Mouse (Mus musculus) MEL (cell line): Measurements from ENCODE around the gene Wdr45b. TPM values are rescaled to one million over a fixed set of nuclear protein-coding genes. Genes with fewer than 3 reads are reported as not detected.

Experiments used
- DNase-seq: peaks from one replicate; pipeline ENCODE4 v3.0.0; 2011; ENCODE audit warnings: low read depth, low spot score
- H3K27ac ChIP-seq: 2 replicates; pipeline ENCODE4 v1.5.1; 2012; ENCODE audit warnings: low read depth, mild to moderate bottlenecking, control low read depth, low read length, moderate library complexity; ENCODE audit not compliant: control insufficient read depth
- H3K27me3 ChIP-seq, 2 experiments: fragments of 150-350 bp in 1 of 2; sonication (generic) in 1 of 2; 2 replicates each; pipeline ENCODE4 v1.6.1; 2012; ENCODE audit warnings: low read length in 2 of 2, mild to moderate bottlenecking in 2 of 2, improper control_type of control experiment in 1 of 2, moderate library complexity in 1 of 2; ENCODE audit not compliant: insufficient read depth in 2 of 2, control insufficient read depth in 1 of 2
- H3K36me3 ChIP-seq, 2 experiments: 2 replicates each; pipeline ENCODE4 v1.6.1; 2012 to 2014; ENCODE audit warnings: low read length in 2 of 2, improper control_type of control experiment in 1 of 2, inconsistent platforms in 1 of 2, mild to moderate bottlenecking in 1 of 2; ENCODE audit not compliant: insufficient read depth in 2 of 2, control insufficient read depth in 1 of 2
- H3K4me1 ChIP-seq, 2 experiments: fragments of 150-350 bp in 1 of 2; sonication (generic) in 1 of 2; 2 replicates each; pipeline ENCODE4 v1.6.1; 2012; ENCODE audit warnings: low read length in 2 of 2, improper control_type of control experiment in 1 of 2, mild to moderate bottlenecking in 1 of 2; ENCODE audit not compliant: insufficient read depth in 2 of 2, control insufficient read depth in 1 of 2
- H3K4me3 ChIP-seq, 2 experiments: fragments of 150-350 bp in 1 of 2; sonication (generic) in 1 of 2; 2 replicates each; pipeline ENCODE4 v1.5.1; 2012; ENCODE audit warnings: low read depth in 2 of 2, low read length in 2 of 2, mild to moderate bottlenecking in 2 of 2, moderate library complexity in 2 of 2, control low read depth in 1 of 2, improper control_type of control experiment in 1 of 2; ENCODE audit not compliant: control insufficient read depth in 1 of 2, insufficient read depth in 1 of 2
- H3K79me2 ChIP-seq: 2 replicates; pipeline ENCODE4 v1.6.1; 2012; ENCODE audit warnings: mild to moderate bottlenecking, low read length, moderate library complexity; ENCODE audit not compliant: control insufficient read depth, poor library complexity, insufficient read depth
- H3K9ac ChIP-seq: 2 replicates; pipeline ENCODE4 v1.6.1; 2012; ENCODE audit warnings: low read depth, mild to moderate bottlenecking, control low read depth, low read length, moderate library complexity; ENCODE audit not compliant: control insufficient read depth, poor library complexity, severe bottlenecking
- H3K9me3 ChIP-seq: fragments of 150-350 bp; sonication (generic); replicated peaks from 2 replicates; pipeline ENCODE4 v1.6.1; 2012; ENCODE audit warnings: mild to moderate bottlenecking, low read length, improper control_type of control experiment, moderate library complexity; ENCODE audit not compliant: insufficient read depth
- BHLHE40 ChIP-seq: IDR thresholded peaks from 2 replicates; pipeline ENCODE4 v1.6.1; 2012; ENCODE audit warnings: low read depth, mild to moderate bottlenecking, inconsistent platforms, low read length, improper control_type of control experiment, borderline replicate concordance
- CHD1 ChIP-seq: IDR thresholded peaks from 2 replicates; pipeline ENCODE4 v1.6.1; 2012; ENCODE audit warnings: low read depth, mild to moderate bottlenecking, inconsistent platforms, low read length, improper control_type of control experiment
- CHD2 ChIP-seq: IDR thresholded peaks from 2 replicates; pipeline ENCODE4 v1.6.1; 2011; ENCODE audit warnings: low read length, improper control_type of control experiment
- CTCF ChIP-seq, 3 experiments: IDR thresholded peaks in 2 of 3; conservative IDR thresholded peaks in 1 of 3; 2 replicates each; pipeline ENCODE4 v1.5.1; 2011 to 2012; ENCODE audit warnings: low read length in 3 of 3, low read depth in 2 of 3, mild to moderate bottlenecking in 2 of 3, improper control_type of control experiment in 1 of 3, inconsistent platforms in 1 of 3, mixed read lengths in 1 of 3, moderate library complexity in 1 of 3; ENCODE audit not compliant: control insufficient read depth in 1 of 3, insufficient read depth in 1 of 3, poor library complexity in 1 of 3, severe bottlenecking in 1 of 3
- ELF1 ChIP-seq: IDR thresholded peaks from 2 replicates; pipeline ENCODE4 v1.6.1; 2014; ENCODE audit warnings: low read depth, mild to moderate bottlenecking, inconsistent platforms, low read length, improper control_type of control experiment, moderate library complexity
- EP300 ChIP-seq, 2 experiments: IDR thresholded peaks; 2 replicates each; pipeline ENCODE4 v1.6.1; 2011; ENCODE audit warnings: improper control_type of control experiment in 2 of 2, low read length in 2 of 2, low read depth in 1 of 2, mild to moderate bottlenecking in 1 of 2
- ETS1 ChIP-seq: IDR thresholded peaks from 2 replicates; pipeline ENCODE4 v1.6.1; 2012; ENCODE audit warnings: low read depth, mild to moderate bottlenecking, inconsistent platforms, low read length, improper control_type of control experiment, moderate library complexity
- KAT2A ChIP-seq: conservative IDR thresholded peaks from 2 replicates; pipeline ENCODE4 v1.6.1; 2012; ENCODE audit warnings: low read depth, low read length, improper control_type of control experiment, inconsistent platforms
- MAX ChIP-seq: IDR thresholded peaks from 2 replicates; pipeline ENCODE4 v1.6.1; 2011; ENCODE audit warnings: low read length, improper control_type of control experiment
- MAZ ChIP-seq: IDR thresholded peaks from 2 replicates; pipeline ENCODE4 v1.6.1; 2012; ENCODE audit warnings: low read depth, mild to moderate bottlenecking, inconsistent platforms, low read length, improper control_type of control experiment
- MEF2A ChIP-seq: IDR thresholded peaks from 2 replicates; pipeline ENCODE4 v1.6.1; 2014; ENCODE audit warnings: low read depth, mild to moderate bottlenecking, inconsistent platforms, low read length, improper control_type of control experiment; ENCODE audit not compliant: poor library complexity, insufficient replicate concordance, severe bottlenecking; ENCODE audit errors: extremely low read depth
- MXI1 ChIP-seq: IDR thresholded peaks from 2 replicates; pipeline ENCODE4 v1.6.1; 2011; ENCODE audit warnings: mild to moderate bottlenecking, low read depth, low read length, improper control_type of control experiment
- MYC ChIP-seq: IDR thresholded peaks from 2 replicates; pipeline ENCODE4 v1.6.1; 2011; ENCODE audit warnings: low read depth, mild to moderate bottlenecking, low read length, improper control_type of control experiment, moderate library complexity
- NELFE ChIP-seq: IDR thresholded peaks from 2 replicates; pipeline ENCODE4 v1.6.1; 2011; ENCODE audit warnings: low read depth, low read length, improper control_type of control experiment
- NRF1 ChIP-seq: IDR thresholded peaks from 2 replicates; pipeline ENCODE4 v1.6.1; 2014; ENCODE audit warnings: low read depth, mild to moderate bottlenecking, inconsistent platforms, low read length, improper control_type of control experiment, moderate library complexity; ENCODE audit not compliant: poor library complexity, insufficient read depth, severe bottlenecking
- POLR2A ChIP-seq, 2 experiments: IDR thresholded peaks; 2 replicates each; pipeline ENCODE4 v1.6.1; 2011 to 2012; ENCODE audit warnings: low read length in 2 of 2, mild to moderate bottlenecking in 2 of 2, control low read depth in 1 of 2, improper control_type of control experiment in 1 of 2, low read depth in 1 of 2, moderate library complexity in 1 of 2; ENCODE audit not compliant: control insufficient read depth in 1 of 2, insufficient read depth in 1 of 2, poor library complexity in 1 of 2
- POLR2AphosphoS2 ChIP-seq: IDR thresholded peaks from 2 replicates; pipeline ENCODE4 v1.6.1; 2011; ENCODE audit warnings: low read length, improper control_type of control experiment
- SIN3A ChIP-seq: IDR thresholded peaks from 2 replicates; pipeline ENCODE4 v1.6.1; 2012; ENCODE audit warnings: low read length, improper control_type of control experiment, inconsistent platforms
- TAL1 ChIP-seq: IDR thresholded peaks from 2 replicates; pipeline ENCODE4 v1.6.1; 2012; ENCODE audit warnings: mild to moderate bottlenecking, inconsistent platforms, low read length, moderate library complexity, mixed read lengths
- USF1 ChIP-seq: IDR thresholded peaks from 2 replicates; pipeline ENCODE4 v1.6.1; 2014; ENCODE audit warnings: low read depth, mild to moderate bottlenecking, inconsistent platforms, low read length, improper control_type of control experiment, moderate library complexity
- USF2 ChIP-seq, 2 experiments: IDR thresholded peaks; 2 replicates each; pipeline ENCODE4 v1.6.1; 2011 to 2012; ENCODE audit warnings: improper control_type of control experiment in 2 of 2, low read length in 2 of 2, borderline replicate concordance in 1 of 2, inconsistent platforms in 1 of 2, low read depth in 1 of 2, mild to moderate bottlenecking in 1 of 2; ENCODE audit not compliant: insufficient read depth in 1 of 2
- ZC3H11A ChIP-seq: IDR thresholded peaks from 2 replicates; pipeline ENCODE4 v1.6.1; 2012; ENCODE audit warnings: low read depth, mild to moderate bottlenecking, inconsistent platforms, low read length, improper control_type of control experiment
- polyA plus RNA-seq, 2 experiments: library from polyadenylated mRNA; stranded (reverse) in 1 of 2; unstranded in 1 of 2; fragments of >175 nt in 1 of 2; fragments of >200 nt in 1 of 2; gene quantifications; 2 replicates each; pipeline versions ENCODE4 v1.2.1 to v1.2.4; 2012; ENCODE audit warnings: low replicate concordance in 2 of 2, low read depth in 1 of 2; ENCODE audit not compliant: insufficient read length in 2 of 2, insufficient read depth in 1 of 2, missing spikeins in 1 of 2
- total RNA-seq: library from RNA; depleted of rRNA; stranded (reverse); fragments of 300-350 nt; gene quantifications from 2 replicates; pipeline ENCODE4 v1.2.3, GENCODE M21; 2012

Wdr45b gene
- total and polyA plus RNA-seq, 3 experiments: 39.3 to 41.9 TPM; not detected in 1

DNA sequence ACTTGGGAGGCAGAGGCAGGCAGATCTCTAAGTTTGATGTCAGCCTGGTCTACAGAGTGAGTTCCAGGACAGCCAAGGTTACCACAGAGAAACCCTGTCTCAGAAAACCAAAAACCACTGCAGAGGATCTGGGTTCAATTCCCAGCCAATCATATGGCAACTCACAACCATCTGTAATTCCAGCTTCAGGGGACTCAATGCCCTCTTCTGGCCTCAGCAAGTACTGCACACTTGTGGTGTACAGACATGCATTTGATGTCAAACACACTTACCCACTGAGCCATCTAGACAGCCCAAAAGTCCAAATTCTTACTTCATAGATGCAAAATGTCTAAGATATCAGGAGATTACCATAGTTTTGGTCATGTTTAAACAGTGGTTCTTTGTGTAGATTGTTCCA lies 24.4 kb upstream of the Wdr45b start:
- Histone ChIP-seq H3K79me2 (no peaks in the 10 kb centered on the region), H3K9ac (no peak overlapping the region), H3K9me3 (no peaks in the 10 kb centered on the region), H3K27me3 (no peaks in the 10 kb centered on the region), H3K27ac (no peak overlapping the region), H3K36me3 (no peaks in the 10 kb centered on the region), H3K4me3 (no peak overlapping the region), H3K4me1 (0 out of 4 replicates have a peak, but pooled peaks cover 0 to 2% of the 10 kb centered on the region in 2 experiments)
- TF ChIP-seq POLR2A (IDR thresholded peaks at IDR 0.05; ENCODE audit: control insufficient read depth in 1 of 2, insufficient read depth in 1 of 2, low read depth in 1 of 2, low read length in 2 of 2, poor library complexity in 1 of 2) (no peak), CTCF (IDR thresholded peaks at IDR 0.05 in 2 of 3, conservative IDR thresholded peaks at IDR 0.05 in 1 of 3; ENCODE audit: control insufficient read depth in 1 of 3, insufficient read depth in 1 of 3, low read depth in 2 of 3, low read length in 3 of 3, poor library complexity in 1 of 3, severe bottlenecking in 1 of 3) (peak; percentile 8 to 30 (median 28); a peak in 4 of 6 replicates)
- DNase-seq: peak; percentile 40

- H3K9ac ChIP-seq: no peak overlapping the region
- H3K4me3 ChIP-seq: no peak overlapping the region
- H3K79me2 ChIP-seq: no peaks in the 10 kb centered on the region
- DNase-seq: peak; percentile 25
- H3K27me3 ChIP-seq: no peaks in the 10 kb centered on the region
- peaks cover 0 to 5% of the 10 kb centered on the region in 2 experiments; a peak in 2 of 4 replicates for H3K36me3 ChIP-seq
- no peaks in the 10 kb centered on the region for H3K9me3 ChIP-seq
- H3K4me1 ChIP-seq: peaks cover 10 to 11% of the 10 kb centered on the region in 2 experiments
- TF ChIP-seq MEF2A (no peak), EP300 (IDR thresholded peaks at IDR 0.05; ENCODE audit: low read depth in 1 of 2, low read length in 2 of 2) (no peak), BHLHE40 (peak; percentile 65; the same call in 1 of the 2 replicates), SIN3A (0 out of 2 replicates have a peak, but pooled peaks have one; percentile 28), KAT2A (no peak)
- no peak overlapping the region for H3K27ac ChIP-seq
Observed at GRCm38 (mm10) chr11:121373305-121373704, 19.1 kb upstream of the Wdr45b start.

- H3K79me2 ChIP-seq: no peaks in the 10 kb centered on the region
- TF ChIP-seq USF1 (no peak), MAX (no peak), ELF1 (no peak), POLR2AphosphoS2 (no peak), MAZ (no peak), CHD1 (no peak), ETS1 (no peak), CHD2 (no peak), NRF1 (no peak), MEF2A (no peak), TAL1 (no peak), USF2 (IDR thresholded peaks at IDR 0.05; ENCODE audit: borderline replicate concordance in 1 of 2, insufficient read depth in 1 of 2, low read depth in 1 of 2, low read length in 2 of 2) (no peak), NELFE (no peak), MXI1 (no peak), ZC3H11A (no peak), MYC (no peak)
- TF ChIP-seq, all 39 proteins: peak for 0
- Histone ChIP-seq H3K27ac (no peak overlapping the region), H3K4me3 (no peak overlapping the region), H3K27me3 (no peaks in the 10 kb centered on the region), H3K4me1 (peaks cover 10 to 11% of the 10 kb centered on the region in 2 experiments), H3K9me3 (no peaks in the 10 kb centered on the region), H3K9ac (no peak overlapping the region), H3K36me3 (peaks cover 0 to 5% of the 10 kb centered on the region in 2 experiments; a peak in 2 of 4 replicates)
- no peak for DNase-seq
Observed at GRCm38 (mm10) chr11:121370337-121370994, 16.2 kb upstream of the Wdr45b start.
